Mouse (Mus musculus) yolk sac, embryonic 10.5 days (tissue): ENCODE measurements around the gene Pknox1.
"Not testable (repeated sequence)": the region's sequence is repeated elsewhere in the genome, so short reads cannot be mapped to it uniquely, and the experiment has no call there.

Source experiments
- DNase-seq: peaks from one replicate; pipeline ENCODE4 v3.0.0-alpha.2; 2017; ENCODE audit warnings: low spot score

Pknox1 gene

DNA sequence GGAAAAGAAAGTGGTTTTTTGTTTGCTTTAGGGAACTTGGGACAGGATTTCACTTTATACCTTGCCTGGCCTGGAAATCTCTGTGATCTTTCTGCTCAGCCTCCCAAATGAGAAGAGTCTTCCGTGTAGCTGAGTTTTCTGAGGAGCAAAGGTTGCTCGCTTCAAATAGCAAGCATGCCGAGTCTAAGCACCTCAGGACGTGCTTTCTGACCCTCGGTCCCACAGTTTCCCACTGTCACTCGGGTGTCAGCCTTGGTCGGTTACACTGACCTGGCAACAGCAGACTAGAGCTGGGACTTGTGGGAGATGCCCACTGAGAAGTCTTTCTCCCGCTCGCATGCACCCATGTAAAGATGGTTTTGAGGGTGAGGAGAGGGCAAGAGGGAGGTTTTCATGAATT is 33.4 kb downstream of the Pknox1 start:
- DNase-seq: no peak

- no peak for DNase-seq
Measured at GRCm38 (mm10) chr17:31598593-31598992, 34.1 kb downstream of the Pknox1 start.

- no peak for DNase-seq
Measured at GRCm38 (mm10) chr17:31606424-31606823, 41.9 kb downstream of the Pknox1 start.

DNA sequence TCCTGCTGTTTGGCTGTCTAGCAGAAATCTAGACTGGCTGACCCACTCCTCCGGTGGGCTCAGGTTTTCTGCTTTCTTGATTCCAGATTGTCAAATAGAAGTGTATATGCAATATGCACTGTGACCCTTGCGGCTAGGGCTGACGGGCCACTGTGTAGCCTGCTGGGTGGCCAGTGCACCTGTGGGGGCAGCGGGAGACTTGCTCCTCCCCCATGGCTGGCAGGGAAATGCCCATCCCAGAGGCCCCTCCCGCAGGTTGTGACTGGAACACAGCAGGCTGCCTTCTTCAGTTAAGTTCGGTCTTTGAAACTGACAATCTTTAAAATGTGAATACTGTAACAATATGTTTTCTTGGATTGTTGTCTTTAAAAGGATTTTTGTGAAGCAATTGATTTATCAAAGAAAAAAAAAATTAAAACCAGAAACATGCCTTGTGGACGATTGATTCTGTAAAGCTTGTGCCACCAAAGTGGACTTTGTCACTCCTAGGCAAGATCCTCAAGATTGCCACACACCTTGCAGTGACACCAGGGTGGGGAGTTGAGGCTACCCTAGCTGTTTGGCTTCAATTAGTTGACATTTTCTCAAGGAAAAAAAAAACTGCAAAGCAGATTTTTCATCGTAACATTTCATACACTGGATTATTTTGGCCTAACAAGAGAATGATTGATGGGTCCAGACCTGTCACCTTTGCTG is 42.9 kb downstream of the Pknox1 start:
- no peak for DNase-seq

- DNase-seq: not testable (repeated sequence)
Measured at GRCm38 (mm10) chr17:31609173-31609572, 44.6 kb downstream of the Pknox1 start.

- no peak for DNase-seq
Measured at GRCm38 (mm10) chr17:31609895-31610294, 45.4 kb downstream of the Pknox1 start.

DNA sequence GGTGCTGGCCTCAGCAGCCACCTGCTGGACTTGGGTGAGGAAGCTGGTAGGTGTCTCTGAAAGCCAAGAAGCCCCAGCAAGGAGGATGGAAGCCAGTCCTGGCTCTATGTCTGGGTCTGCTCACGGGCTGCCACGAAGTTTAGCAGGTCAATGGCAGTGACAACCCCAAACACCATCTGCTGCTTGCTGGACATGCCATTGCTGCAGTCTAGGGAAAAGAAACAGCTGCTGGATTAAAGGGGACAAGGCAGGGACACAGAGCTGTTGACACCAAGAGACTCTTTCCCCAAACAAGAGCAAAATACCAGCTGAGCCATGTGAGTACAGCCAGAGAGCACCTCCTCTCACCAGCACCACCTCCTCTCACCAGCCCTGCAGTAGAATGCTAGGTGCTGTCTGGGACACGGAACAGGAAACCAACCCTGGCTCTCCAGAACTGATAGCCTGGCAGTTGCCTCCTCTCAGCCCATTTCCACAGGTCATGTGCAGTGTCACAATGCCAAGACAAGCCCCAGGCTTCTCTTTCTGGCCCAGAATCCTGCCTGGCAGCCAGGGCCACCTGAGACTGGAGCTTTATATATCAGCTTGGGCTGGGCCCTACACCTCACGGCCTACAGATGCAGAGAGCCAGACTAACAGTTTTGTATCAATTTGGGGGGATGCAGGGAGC is 48.7 kb downstream of the Pknox1 start:
- no peak for DNase-seq

DNA sequence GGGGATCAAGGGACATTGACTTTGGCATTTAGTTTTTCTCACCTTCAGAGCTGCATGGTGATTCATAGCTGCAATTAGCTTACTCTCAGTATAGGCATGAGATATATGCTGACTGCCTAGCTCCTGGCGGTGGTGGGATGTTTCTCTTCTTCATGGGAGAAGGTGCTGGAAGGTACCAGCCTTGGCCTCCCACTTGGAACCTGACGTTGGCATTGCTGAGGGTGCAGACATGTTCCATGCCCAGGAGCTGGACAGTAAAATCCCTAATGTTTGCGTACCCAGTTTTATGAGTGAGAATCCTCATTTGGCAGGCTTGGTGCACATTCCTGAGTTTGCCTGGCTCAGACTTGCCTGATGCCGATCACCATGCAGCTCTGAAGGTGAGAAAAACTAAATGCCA is 58.6 kb downstream of the Pknox1 start:
- no peak for DNase-seq

GRCm38 (mm10) chr17:31627961-31628360 is 63.4 kb downstream of the Pknox1 start:
- no peak for DNase-seq

GRCm38 (mm10) chr17:31631081-31631800 is 66.7 kb downstream of the Pknox1 start:
- DNase-seq: no peak

GRCm38 (mm10) chr17:31633007-31633406 is 68.5 kb downstream of the Pknox1 start:
- no peak for DNase-seq

DNA sequence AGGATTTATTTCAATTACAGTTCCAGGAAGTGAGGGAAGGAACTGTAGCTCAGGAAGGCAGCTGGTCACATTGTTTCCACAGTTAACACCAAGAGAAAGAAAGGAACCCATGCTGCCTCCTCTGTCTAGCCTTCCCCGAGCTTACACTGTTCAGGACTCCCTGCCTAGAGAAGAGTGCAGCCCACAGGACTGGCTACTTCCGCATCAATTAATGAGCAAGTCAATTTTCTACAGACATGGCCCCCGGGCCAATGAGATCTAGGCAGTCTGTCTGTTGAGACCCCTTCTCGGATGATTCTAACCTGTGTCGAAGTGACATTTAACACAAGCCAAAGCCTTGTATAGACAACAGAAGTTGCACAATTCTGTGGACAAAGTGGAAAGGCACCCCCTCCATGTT is 70.4 kb downstream of the Pknox1 start:
- DNase-seq: no peak

DNA sequence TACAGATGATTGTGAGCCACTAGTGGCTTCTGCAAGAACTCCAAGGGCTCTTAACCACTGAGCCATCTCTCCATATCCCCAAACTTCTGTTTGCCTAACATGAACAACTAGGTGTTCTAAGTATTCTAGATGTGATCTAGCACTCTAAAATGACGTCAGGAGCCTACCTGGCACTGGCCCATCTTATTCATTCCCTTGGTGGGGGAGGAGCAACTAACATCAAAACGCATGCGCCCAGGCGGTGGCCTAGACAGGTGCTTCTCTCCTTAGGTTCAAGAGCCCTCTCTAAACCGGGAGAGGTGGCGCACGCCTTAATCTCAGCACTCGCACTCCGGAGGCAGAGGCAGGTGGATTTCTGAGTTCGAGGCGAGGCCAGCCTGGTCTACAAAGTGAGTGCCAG is 71.2 kb downstream of the Pknox1 start:
- DNase-seq: no peak

DNA sequence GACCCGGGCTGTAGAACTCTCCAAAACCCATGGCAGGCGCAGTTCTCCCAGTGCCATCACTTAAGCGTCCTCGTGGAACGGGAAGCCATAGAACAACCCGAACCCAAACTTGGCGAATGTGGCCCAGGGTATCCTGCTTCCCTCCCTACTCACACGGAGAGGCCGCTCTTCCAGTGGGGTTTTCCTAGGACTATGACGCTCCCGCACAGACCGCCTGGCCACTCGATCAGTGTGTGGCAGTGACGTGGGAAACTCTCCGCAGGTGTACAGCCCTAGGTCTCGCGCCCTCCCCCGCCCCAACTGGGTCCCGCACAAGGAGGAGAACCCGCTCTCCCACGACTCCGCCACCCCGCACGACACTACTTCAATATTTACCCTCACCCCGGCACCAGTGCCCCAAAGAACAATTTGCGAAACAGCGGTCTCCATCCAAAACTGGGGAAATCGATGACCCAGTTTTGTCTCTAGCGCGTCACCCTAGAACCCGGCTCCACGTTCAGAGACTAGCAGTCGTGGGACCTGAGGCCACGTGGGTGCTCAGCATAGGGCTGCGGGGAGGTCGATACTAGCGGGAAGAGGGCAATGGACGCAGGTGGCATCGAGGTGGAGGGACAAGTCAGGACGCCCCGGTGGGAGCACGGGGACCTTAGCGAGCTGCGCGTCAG is 71.9 kb downstream of the Pknox1 start:
- DNase-seq: no peak

DNA sequence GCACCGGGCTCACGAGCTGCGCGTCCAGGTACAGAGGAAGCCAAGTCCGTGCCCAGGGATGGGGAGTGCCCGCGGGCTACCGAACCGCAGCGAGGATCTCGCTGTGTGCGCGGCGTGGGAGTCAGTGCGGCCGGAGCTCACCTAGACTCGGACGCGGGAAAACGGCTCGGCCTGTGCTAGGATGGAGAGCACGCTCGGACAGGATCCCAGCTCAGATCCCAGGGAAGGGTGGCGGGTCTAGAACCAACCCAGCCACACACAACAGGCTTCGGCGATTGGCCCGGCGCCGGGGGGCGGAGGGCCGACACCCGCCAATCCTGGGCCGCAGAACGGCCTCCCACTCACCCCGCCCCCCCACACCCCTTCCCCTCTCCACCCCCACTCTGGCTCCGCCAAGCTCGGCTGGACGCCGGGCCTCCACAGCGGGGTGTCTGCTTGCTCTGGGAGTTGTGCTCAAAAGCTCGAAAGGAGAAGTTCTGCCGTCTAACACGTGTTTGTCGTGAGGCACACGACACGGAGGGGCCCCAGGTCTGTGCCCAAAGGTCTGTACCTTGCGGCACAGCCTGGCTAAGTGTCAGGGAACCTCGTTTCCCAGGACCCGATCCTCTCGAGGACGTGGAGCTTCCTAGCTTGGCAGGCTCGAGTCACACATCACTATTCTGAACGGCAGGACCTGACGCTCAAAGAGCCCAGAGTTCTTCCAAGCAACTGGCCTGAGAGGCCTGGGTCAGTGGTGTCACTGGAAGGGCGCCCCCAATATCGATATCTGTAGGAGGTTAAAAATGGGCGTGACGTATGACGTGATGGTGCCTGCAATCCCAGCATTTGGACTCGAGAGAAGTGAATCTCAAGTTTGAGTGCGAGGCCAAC is 72.6 kb downstream of the Pknox1 start, which contains the start of gene Cbs:
Cbs (minus strand) TSS at position 297 of the 870 bp plus-strand sequence.
- DNase-seq: peak; percentile 82

- no peak for DNase-seq
Measured at GRCm38 (mm10) chr17:31637866-31638570, 73.5 kb downstream of the Pknox1 start.

DNA sequence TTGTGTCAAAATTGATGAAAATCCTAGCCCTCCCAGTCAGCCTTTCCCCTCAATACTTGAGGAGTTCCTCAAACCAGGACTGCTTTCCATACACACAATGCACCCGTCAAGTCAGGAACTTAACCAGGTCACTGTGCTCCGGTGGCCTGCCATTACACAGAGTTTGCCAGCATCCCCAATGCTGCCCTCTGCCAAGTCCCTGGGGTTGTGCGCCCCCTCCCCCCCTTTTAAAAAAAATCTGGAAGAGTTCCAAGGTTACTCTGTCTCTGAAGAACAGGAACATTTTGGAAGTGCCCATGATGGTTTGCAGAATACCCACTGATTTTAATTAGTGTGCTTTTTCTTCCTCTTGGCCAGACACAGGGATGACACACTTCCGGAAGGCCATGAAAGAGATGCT is 75.1 kb downstream of the Pknox1 start:
- no peak for DNase-seq

- DNase-seq: no peak
Measured at GRCm38 (mm10) chr17:31642331-31642730, 77.8 kb downstream of the Pknox1 start.

GRCm38 (mm10) chr17:31642913-31643312 is 78.4 kb downstream of the Pknox1 start:
- no peak for DNase-seq

DNA sequence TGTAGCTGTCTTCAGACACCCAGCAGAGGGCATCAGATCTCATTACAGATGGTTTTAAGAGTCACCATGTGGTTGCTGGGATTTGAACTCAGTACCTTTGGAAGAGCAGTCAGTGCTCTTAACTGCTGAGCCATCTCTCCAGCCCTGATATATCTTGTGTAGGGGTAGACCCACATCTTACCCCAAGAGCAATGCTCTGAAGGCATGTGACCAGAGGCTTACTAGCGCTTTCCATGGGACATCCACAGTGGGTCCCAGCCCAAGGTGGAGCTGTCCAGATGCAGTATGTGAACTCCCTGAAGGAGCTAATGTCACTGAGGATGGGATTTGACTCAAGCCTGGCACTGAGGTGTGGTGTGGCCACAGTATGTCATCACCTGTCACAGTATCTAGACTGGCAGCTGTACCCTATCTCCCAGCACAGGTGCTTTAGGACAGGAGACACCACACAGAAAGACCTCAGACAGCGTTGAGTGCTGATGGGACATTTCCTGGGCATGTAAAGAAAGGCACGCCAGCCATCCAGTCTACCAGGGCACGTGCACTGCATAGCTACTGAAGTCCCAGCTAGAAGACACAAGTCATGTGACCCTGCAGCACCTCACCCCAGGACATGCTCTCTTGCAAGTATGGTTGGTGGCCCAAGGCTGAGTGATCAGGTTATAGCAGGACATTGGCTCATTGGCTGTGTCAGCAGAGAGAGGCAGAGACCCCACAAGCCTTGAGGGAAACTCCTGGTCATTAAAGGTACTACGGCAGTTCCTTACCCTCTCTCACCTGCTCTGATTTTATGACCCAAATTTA is 81.9 kb downstream of the Pknox1 start:
- DNase-seq: peak; percentile 22
